Mouse (Mus musculus): ENCODE results near the gene Ppt2. TPM values are rescaled to one million over a fixed set of nuclear protein-coding genes. Genes with fewer than 3 reads are reported as not detected.
A peak's percentile ranks its signal among the peaks of the same experiment; 100 is the strongest.

The Ppt2 gene
- polyA plus RNA-seq, 1 experiment from 2014 or later, result 30.3 TPM

GRCm38 (mm10) chr17:34591029-34591993 lies 37.0 kb downstream of the Ppt2 start, which contains the start of gene Pbx2:
Gene Pbx2, plus strand, starts transcription at chr17:34591266.
- WGBS, result 3% methylated on average over 21 of the region's 21 CpGs
- ATAC-seq (ENCODE audit: insufficient read depth, low FRiP score, low TSS enrichment), result peak; percentile 18

GRCm38 (mm10) chr17:34590154-34590987 lies 37.9 kb downstream of the Ppt2 start:
- 69% methylated on average over 14 of the region's 15 CpGs for WGBS
- Histone ChIP-seq H3K27me3 (ENCODE audit: control insufficient read depth, insufficient read depth, low read length) (no peaks in the 10 kb centered on the region), H3K36me3 (ENCODE audit: control insufficient read depth, insufficient read depth, low read length) (peaks cover 3% of the 10 kb centered on the region; the same call in 1 of the 2 replicates), H3K27ac (ENCODE audit: low read depth, low read length) (peak overlapping the region; percentile 98), H3K9me3 (ENCODE audit: control insufficient read depth, low read length) (no peaks in the 10 kb centered on the region), H3K4me2 (ENCODE audit: low read depth) (peak overlapping the region; percentile 14; the same call in 1 of the 2 replicates), H3K9ac (ENCODE audit: low read length) (peak overlapping the region; percentile 97; the same call in 1 of the 2 replicates), H3K4me1 (ENCODE audit: control insufficient read depth, insufficient read depth, low read length) (peaks cover 47% of the 10 kb centered on the region), H3K4me3 (ENCODE audit: low read depth, low read length) (no peak overlapping the region)
- DNase-seq (ENCODE audit: low spot score) (no peak), ATAC-seq (ENCODE audit: insufficient read depth, low FRiP score, low TSS enrichment) (no peak)

More at GRCm38 (mm10) chr17:34591029-34591993, 37.0 kb downstream of the Ppt2 start, which contains the start of gene Pbx2:
- no peaks in the 10 kb centered on the region for H3K9me3 ChIP-seq (ENCODE audit: control insufficient read depth, low read length)
- peak within 1 kb of the TSS; percentile 97 for H3K4me2 ChIP-seq (ENCODE audit: low read depth)
- H3K27me3 ChIP-seq (ENCODE audit: control insufficient read depth, insufficient read depth, low read length), result no peaks in the 10 kb centered on the region
- peak within 1 kb of the TSS; percentile 98 for H3K4me3 ChIP-seq (ENCODE audit: low read depth, low read length)
- peaks cover 5% of the 10 kb centered on the region; the same call in 1 of the 2 replicates for H3K36me3 ChIP-seq (ENCODE audit: control insufficient read depth, insufficient read depth, low read length)
- peak within 1 kb of the TSS; percentile 98 for H3K27ac ChIP-seq (ENCODE audit: low read depth, low read length)
- peak within 1 kb of the TSS; percentile 97 for H3K9ac ChIP-seq (ENCODE audit: low read length)
- H3K4me1 ChIP-seq (ENCODE audit: control insufficient read depth, insufficient read depth, low read length), result peaks cover 46% of the 10 kb centered on the region
- peak; percentile 71 for DNase-seq (ENCODE audit: low spot score)

GRCm38 (mm10) chr17:34589681-34590101 lies 38.6 kb downstream of the Ppt2 start, which contains the start of gene Gpsm3:
Gene Gpsm3, plus strand, starts transcription at chr17:34589806.
- H3K27me3 ChIP-seq (ENCODE audit: control insufficient read depth, insufficient read depth, low read length), result no peaks in the 10 kb centered on the region
- H3K4me1 ChIP-seq (ENCODE audit: control insufficient read depth, insufficient read depth, low read length), result peaks cover 47% of the 10 kb centered on the region
- 27% methylated on average over 7 of the region's 7 CpGs for WGBS
- peak within 1 kb of the TSS; percentile 95; the same call in 1 of the 2 replicates for H3K4me2 ChIP-seq (ENCODE audit: low read depth)
- H3K36me3 ChIP-seq (ENCODE audit: control insufficient read depth, insufficient read depth, low read length), result peaks cover under 1% of the 10 kb centered on the region; the same call in 1 of the 2 replicates
- ATAC-seq (ENCODE audit: insufficient read depth, low FRiP score, low TSS enrichment) (no peak), DNase-seq (ENCODE audit: low spot score) (no peak)
- peak within 1 kb of the TSS; percentile 98 for H3K27ac ChIP-seq (ENCODE audit: low read depth, low read length)
- H3K4me3 ChIP-seq (ENCODE audit: low read depth, low read length), result no peak within 1 kb of the TSS
- no peak within 1 kb of the TSS for H3K9ac ChIP-seq (ENCODE audit: low read length)
- H3K9me3 ChIP-seq (ENCODE audit: control insufficient read depth, low read length), result no peaks in the 10 kb centered on the region

- 53% methylated on average over 7 of the region's 7 CpGs for WGBS
- ATAC-seq (ENCODE audit: insufficient read depth, low FRiP score, low TSS enrichment) (no peak), DNase-seq (ENCODE audit: low spot score) (no peak)
- no peaks in the 10 kb centered on the region for H3K9me3 ChIP-seq (ENCODE audit: control insufficient read depth, low read length)
- H3K36me3 ChIP-seq (ENCODE audit: control insufficient read depth, insufficient read depth, low read length), result no peaks in the 10 kb centered on the region
- H3K4me2 ChIP-seq (ENCODE audit: low read depth), result no peak overlapping the region
- no peaks in the 10 kb centered on the region for H3K27me3 ChIP-seq (ENCODE audit: control insufficient read depth, insufficient read depth, low read length)
- H3K27ac ChIP-seq (ENCODE audit: low read depth, low read length), result no peak overlapping the region
- H3K4me1 ChIP-seq (ENCODE audit: control insufficient read depth, insufficient read depth, low read length), result peaks cover 47% of the 10 kb centered on the region
- no peak overlapping the region for H3K4me3 ChIP-seq (ENCODE audit: low read depth, low read length)
- H3K9ac ChIP-seq (ENCODE audit: low read length), result no peak overlapping the region
Measured at GRCm38 (mm10) chr17:34589206-34589605, 39.1 kb downstream of the Ppt2 start.

- no peak for DNase-seq (ENCODE audit: low spot score)
- WGBS, result 66% methylated on average over 3 of the region's 3 CpGs
- Histone ChIP-seq H3K4me2 (ENCODE audit: low read depth) (peak overlapping the region; percentile 95; the same call in 1 of the 2 replicates), H3K27ac (ENCODE audit: low read depth, low read length) (no peak overlapping the region), H3K9me3 (ENCODE audit: control insufficient read depth, low read length) (no peaks in the 10 kb centered on the region), H3K4me3 (ENCODE audit: low read depth, low read length) (no peak overlapping the region), H3K9ac (ENCODE audit: low read length) (no peak overlapping the region), H3K4me1 (ENCODE audit: control insufficient read depth, insufficient read depth, low read length) (peaks cover 42% of the 10 kb centered on the region), H3K36me3 (ENCODE audit: control insufficient read depth, insufficient read depth, low read length) (no peaks in the 10 kb centered on the region), H3K27me3 (ENCODE audit: control insufficient read depth, insufficient read depth, low read length) (no peaks in the 10 kb centered on the region)
- no peak for ATAC-seq (ENCODE audit: insufficient read depth, low FRiP score, low TSS enrichment)
Measured at GRCm38 (mm10) chr17:34588767-34589166, 39.5 kb downstream of the Ppt2 start.

GRCm38 (mm10) chr17:34587814-34588213 lies 40.5 kb downstream of the Ppt2 start:
- peak overlapping the region; percentile 98 for H3K27ac ChIP-seq (ENCODE audit: low read depth, low read length)
- H3K4me3 ChIP-seq (ENCODE audit: low read depth, low read length), result peak overlapping the region; percentile 67
- peak overlapping the region; percentile 95 for H3K4me2 ChIP-seq (ENCODE audit: low read depth)
- H3K27me3 ChIP-seq (ENCODE audit: control insufficient read depth, insufficient read depth, low read length), result no peaks in the 10 kb centered on the region
- H3K9me3 ChIP-seq (ENCODE audit: control insufficient read depth, low read length), result no peaks in the 10 kb centered on the region
- H3K9ac ChIP-seq (ENCODE audit: low read length), result peak overlapping the region; percentile 80
- 4% methylated on average over 19 of the region's 19 CpGs for WGBS
- ATAC-seq (ENCODE audit: insufficient read depth, low FRiP score, low TSS enrichment), result no peak
- peaks cover 38% of the 10 kb centered on the region for H3K4me1 ChIP-seq (ENCODE audit: control insufficient read depth, insufficient read depth, low read length)
- no peaks in the 10 kb centered on the region for H3K36me3 ChIP-seq (ENCODE audit: control insufficient read depth, insufficient read depth, low read length)
- no peak for DNase-seq (ENCODE audit: low spot score)

GRCm38 (mm10) chr17:34587423-34587811 lies 40.9 kb downstream of the Ppt2 start:
- 0% methylated on average over 38 of the region's 50 CpGs for WGBS
- no peaks in the 10 kb centered on the region for H3K9me3 ChIP-seq (ENCODE audit: control insufficient read depth, low read length)
- no peaks in the 10 kb centered on the region for H3K36me3 ChIP-seq (ENCODE audit: control insufficient read depth, insufficient read depth, low read length)
- DNase-seq (ENCODE audit: low spot score), result peak; percentile 98
- H3K9ac ChIP-seq (ENCODE audit: low read length), result peak overlapping the region; percentile 80
- H3K4me2 ChIP-seq (ENCODE audit: low read depth), result peak overlapping the region; percentile 95
- peak overlapping the region; percentile 67 for H3K4me3 ChIP-seq (ENCODE audit: low read depth, low read length)
- peaks cover 38% of the 10 kb centered on the region for H3K4me1 ChIP-seq (ENCODE audit: control insufficient read depth, insufficient read depth, low read length)
- H3K27me3 ChIP-seq (ENCODE audit: control insufficient read depth, insufficient read depth, low read length), result no peaks in the 10 kb centered on the region
- H3K27ac ChIP-seq (ENCODE audit: low read depth, low read length), result peak overlapping the region; percentile 98
- ATAC-seq (ENCODE audit: insufficient read depth, low FRiP score, low TSS enrichment), result peak; percentile 71

- Histone ChIP-seq H3K4me2 (ENCODE audit: low read depth) (peak overlapping the region; percentile 95), H3K27me3 (ENCODE audit: control insufficient read depth, insufficient read depth, low read length) (no peaks in the 10 kb centered on the region), H3K9ac (ENCODE audit: low read length) (peak overlapping the region; percentile 80), H3K36me3 (ENCODE audit: control insufficient read depth, insufficient read depth, low read length) (no peaks in the 10 kb centered on the region), H3K4me3 (ENCODE audit: low read depth, low read length) (peak overlapping the region; percentile 67), H3K27ac (ENCODE audit: low read depth, low read length) (peak overlapping the region; percentile 98), H3K4me1 (ENCODE audit: control insufficient read depth, insufficient read depth, low read length) (peaks cover 38% of the 10 kb centered on the region), H3K9me3 (ENCODE audit: control insufficient read depth, low read length) (no peaks in the 10 kb centered on the region)
- DNase-seq (ENCODE audit: low spot score) (peak; percentile 93), ATAC-seq (ENCODE audit: insufficient read depth, low FRiP score, low TSS enrichment) (peak; percentile 73)
- WGBS, result under 1% methylated on average over 33 of the region's 38 CpGs
Measured at GRCm38 (mm10) chr17:34586796-34587422, 41.4 kb downstream of the Ppt2 start.

All from neural tube, embryonic 11.5 days (tissue).